Mouse (Mus musculus) spleen, adult 12 weeks (tissue): Measurements from ENCODE around the gene Apoa1.

Source experiments
- DNase-seq: peaks from one replicate; pipeline ENCODE4 v3.0.0; 2022; ENCODE audit warnings: low spot score

Gene Apoa1

DNA sequence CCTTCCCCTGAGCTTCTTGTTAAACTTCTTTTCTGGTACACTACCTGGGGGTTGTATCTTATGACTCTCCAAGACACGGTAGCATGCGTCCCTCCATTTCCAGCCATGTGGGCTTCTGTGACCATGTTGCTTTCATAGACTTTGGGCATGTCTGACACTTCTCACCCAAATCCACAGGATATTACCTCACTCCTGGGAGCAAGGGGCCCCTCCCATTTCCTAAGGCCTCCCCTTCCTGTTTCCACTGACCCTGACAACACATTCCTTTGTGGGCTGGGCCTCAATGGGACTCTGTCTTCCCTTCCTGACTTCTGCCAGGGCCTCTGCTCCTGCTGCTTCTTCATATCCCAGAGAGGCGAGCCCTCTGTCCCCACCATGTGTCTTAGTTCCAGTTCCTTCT, 29.2 kb downstream of the Apoa1 start:
- no peak for DNase-seq

DNA sequence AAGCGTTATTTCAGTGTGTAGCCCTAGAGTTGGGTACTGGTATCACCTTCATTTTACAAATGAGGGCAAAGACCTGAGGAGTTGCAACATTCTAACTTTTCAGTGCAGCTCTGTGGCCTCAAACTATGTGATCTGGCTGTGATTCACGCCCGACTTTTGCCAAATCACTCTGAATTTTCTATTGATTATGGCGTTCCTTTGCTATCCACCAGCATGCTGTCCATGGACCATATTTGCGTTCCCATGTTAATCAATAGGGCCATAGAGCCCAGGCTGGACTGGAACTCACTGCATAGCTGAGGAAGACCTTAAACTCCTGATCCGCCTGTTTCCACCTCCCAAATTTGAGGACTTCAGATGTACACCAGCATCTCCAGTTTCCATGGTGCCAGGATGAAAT, 30.7 kb downstream of the Apoa1 start:
- DNase-seq = no peak

DNA sequence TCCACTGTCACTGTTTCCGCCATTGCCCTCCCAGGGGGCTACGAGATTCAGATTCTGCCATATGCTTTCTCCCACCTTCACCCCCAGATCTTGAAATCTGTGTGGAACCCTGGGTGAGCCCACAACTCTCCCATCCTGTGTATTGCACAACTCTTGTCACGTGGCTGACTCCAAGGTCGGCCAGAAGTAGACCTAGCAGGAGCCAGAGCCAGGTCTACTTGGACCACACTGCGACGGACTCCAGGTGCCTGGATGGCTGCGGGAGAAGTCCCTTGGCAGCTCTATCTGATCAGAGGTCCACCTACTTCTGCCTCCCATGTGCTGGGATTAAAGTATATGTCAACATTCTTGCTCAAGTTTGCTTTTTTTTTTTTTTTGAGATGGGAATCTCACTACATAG, 32.8 kb downstream of the Apoa1 start:
- no peak for DNase-seq

DNA sequence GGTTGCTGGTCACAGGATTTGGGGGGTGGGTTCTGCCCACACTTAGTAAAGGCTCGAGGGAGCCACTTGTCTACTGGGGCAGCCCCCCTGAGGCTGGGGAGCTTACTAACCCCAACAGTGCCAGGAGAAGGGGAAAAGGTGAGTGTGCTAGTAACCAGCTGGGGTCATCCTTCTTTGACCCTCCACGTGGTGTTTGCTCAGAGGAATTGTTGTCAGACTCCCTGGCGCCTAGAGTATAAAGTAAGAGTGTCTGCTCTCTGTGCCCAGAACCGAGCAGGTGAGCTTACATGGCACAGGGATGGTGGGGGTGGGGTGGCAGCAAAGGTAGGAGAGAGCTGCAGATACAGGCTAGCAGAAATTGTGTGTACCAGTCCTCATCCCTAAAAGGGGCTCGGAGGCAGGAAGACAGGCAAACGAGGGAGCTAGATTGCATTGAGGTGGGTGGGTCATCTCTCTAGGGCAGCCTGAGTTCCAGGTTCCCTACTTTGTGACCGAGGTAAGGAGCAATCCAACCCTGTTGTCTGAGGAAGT, 40.0 kb downstream of the Apoa1 start, which contains the start of gene Apoa5:
Apoa5 (plus strand) TSS at position 291 of the 531 bp plus-strand sequence.
- DNase-seq = no peak

DNA sequence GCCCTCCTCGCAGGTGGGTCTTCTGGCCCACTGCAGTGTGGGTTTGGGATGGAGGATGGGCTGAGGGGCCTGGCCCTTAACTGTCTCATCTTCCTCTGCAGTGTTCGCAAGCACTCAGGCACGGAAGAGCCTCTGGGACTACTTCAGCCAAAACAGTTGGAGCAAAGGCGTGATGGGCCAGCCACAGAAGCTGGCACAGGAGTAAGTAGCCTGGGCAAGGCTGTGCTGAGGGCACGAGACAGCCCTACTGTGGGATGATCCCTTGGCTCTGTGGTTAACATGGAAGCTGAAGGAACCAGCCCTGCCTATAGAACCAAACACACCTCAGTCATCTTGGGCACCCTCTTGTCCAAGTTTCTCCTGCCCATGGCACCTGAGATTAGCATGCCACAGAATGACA, 40.7 kb downstream of the Apoa1 start:
- DNase-seq = no peak

DNA sequence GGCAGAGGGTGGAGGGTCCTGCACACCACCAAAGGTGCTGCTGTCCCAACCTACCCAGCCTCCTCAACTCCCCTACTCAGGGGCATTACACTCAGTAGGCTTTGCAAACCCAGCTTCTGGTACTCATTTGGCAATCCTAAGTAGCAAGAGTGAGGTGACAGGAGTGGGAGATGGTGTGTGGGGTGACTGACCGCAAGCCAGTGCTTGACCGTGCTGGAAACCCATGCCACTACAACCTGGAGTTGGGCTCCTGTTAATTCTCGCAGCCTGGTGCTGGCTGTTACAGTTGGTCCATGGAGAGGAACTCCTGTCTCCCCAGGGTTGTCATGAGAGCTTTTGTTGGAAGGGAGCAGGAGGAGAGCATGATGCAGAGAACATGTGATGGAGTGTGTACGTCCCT, 42.4 kb downstream of the Apoa1 start:
- DNase-seq = no peak

DNA sequence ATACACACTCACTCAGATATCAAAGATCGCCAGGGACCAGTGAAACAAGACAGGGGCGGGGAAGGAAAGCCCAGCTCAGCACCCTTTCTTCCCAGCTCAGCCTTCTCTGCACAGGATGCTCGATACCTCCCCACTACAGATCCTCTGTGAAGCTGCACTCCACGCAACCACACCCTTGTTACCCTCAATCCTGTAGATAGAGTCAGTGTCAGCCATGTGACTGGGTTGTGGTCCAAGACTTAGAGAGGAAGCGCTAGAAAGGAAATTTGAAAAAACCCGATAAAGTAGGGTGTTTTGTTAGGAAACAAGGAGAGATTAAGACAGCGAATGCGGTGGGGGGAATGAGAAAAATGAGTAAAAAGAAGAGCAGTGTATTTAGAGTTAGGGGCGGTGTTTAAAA, 43.7 kb downstream of the Apoa1 start:
- no peak for DNase-seq

DNA sequence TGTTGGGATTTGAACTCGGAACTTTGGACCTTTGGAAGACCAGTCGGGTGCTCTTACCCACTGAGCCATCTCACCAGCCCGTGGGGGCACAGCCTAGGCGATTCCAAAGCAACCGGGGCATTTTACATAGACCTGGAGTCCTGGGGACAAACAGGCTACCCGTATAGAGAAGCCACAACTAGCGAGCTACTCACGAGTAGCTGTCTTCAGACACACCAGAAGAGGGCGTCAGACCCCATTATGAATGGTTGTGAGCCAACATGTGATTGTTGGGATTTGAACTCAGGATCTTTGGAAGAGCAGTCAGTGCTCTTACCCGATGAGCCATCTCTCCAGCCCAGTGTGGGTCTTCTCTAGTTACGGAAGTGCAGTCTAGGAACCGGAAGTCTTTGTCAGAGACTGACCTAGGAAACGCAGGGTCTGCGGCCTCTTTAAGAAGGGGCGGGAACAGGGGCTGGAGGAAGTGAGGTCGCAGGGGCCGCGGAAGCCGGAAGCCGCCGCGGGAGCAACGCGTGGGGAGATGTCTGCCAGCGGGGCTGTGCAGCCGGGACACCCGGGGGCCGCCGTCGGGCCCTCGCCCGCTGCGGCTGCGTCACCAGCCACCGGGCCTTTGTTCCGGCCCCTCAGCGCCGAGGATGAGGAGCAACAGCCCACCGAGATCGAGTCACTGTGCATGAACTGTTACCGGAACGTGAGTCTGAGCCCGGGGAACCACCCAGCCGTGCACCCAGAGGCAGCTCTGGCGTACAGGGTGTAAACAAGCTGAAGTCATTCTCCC, 44.5 kb downstream of the Apoa1 start, which contains the start of gene Zpr1:
Zpr1 (plus strand) TSS at position 388 of the 778 bp plus-strand sequence.
- DNase-seq = peak; percentile 74

DNA sequence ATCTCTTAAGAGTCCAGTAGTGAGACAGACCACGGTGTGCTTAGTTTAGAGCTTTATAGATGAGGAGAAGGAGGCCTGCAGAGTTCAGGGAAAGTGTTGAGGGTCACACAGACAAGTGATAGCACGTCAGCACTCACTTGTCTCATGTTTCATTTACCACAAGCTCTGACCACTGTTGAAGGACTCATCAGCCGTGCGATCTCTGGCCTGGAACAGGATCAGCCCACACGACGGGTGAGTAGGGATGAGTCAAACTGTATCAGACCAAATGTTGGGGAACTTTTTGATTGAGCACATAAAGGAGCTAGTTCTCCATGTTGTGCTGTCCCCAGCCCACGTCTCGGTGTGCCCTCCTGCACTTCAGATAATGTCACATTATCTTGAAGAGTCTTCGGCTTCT, 46.1 kb downstream of the Apoa1 start:
- no peak for DNase-seq
